Mouse (Mus musculus) frontal cortex, postnatal 14 days (tissue): ENCODE results near the gene Ric1.
A peak's percentile ranks its signal among the peaks of the same experiment; 100 is the strongest.
"Not testable (repeated sequence)": the region's sequence is repeated elsewhere in the genome, so short reads cannot be mapped to it uniquely, and the experiment has no call there.

Source experiments
- DNase-seq, 2 experiments: peaks; one replicate each; pipeline ENCODE4 v3.0.0; 2022; ENCODE audit warnings: low spot score in 2 of 2

Gene Ric1

GRCm38 (mm10) chr19:29497874-29498273, 24.2 kb upstream of the Ric1 start:
- DNase-seq: no peak

GRCm38 (mm10) chr19:29498842-29499456, 23.1 kb upstream of the Ric1 start:
- DNase-seq: no peak

- no peak for DNase-seq
Measured at GRCm38 (mm10) chr19:29500333-29500732, 21.7 kb upstream of the Ric1 start.

- no peak for DNase-seq
Measured at GRCm38 (mm10) chr19:29501106-29501505, 21.0 kb upstream of the Ric1 start.

- DNase-seq: peak; percentile 57 to 79
Measured at GRCm38 (mm10) chr19:29501507-29501906, 20.6 kb upstream of the Ric1 start.

GRCm38 (mm10) chr19:29504131-29504530, 18.0 kb upstream of the Ric1 start:
- DNase-seq: no peak

GRCm38 (mm10) chr19:29505617-29506016, 16.5 kb upstream of the Ric1 start:
- no peak for DNase-seq

GRCm38 (mm10) chr19:29508208-29508607, 13.9 kb upstream of the Ric1 start:
- DNase-seq: no peak

- DNase-seq: no peak
Measured at GRCm38 (mm10) chr19:29509857-29510256, 12.2 kb upstream of the Ric1 start.

GRCm38 (mm10) chr19:29511826-29512225, 10.3 kb upstream of the Ric1 start:
- DNase-seq: no peak

- DNase-seq: no peak
Measured at GRCm38 (mm10) chr19:29513111-29513766, 8.8 kb upstream of the Ric1 start.

- no peak for DNase-seq
Measured at GRCm38 (mm10) chr19:29514130-29514529, 8.0 kb upstream of the Ric1 start.

- no peak for DNase-seq
Measured at GRCm38 (mm10) chr19:29515386-29515785, 6.7 kb upstream of the Ric1 start.

- no peak for DNase-seq
Measured at GRCm38 (mm10) chr19:29515991-29516390, 6.1 kb upstream of the Ric1 start.

- no peak for DNase-seq
Measured at GRCm38 (mm10) chr19:29518409-29518808, 3.7 kb upstream of the Ric1 start.

GRCm38 (mm10) chr19:29518922-29519321, 3.2 kb upstream of the Ric1 start:
- DNase-seq: no peak

GRCm38 (mm10) chr19:29520996-29521560, 1.0 kb upstream of the Ric1 start:
- DNase-seq: no peak

GRCm38 (mm10) chr19:29522445-29523229, 555 bp downstream of the Ric1 start:
- peak; percentile 17 to 33 for DNase-seq

- DNase-seq: no peak
Measured at GRCm38 (mm10) chr19:29523230-29523582, 1.1 kb downstream of the Ric1 start.

GRCm38 (mm10) chr19:29523701-29524100, 1.6 kb downstream of the Ric1 start:
- DNase-seq: no peak

- no peak for DNase-seq
Measured at GRCm38 (mm10) chr19:29524614-29525013, 2.5 kb downstream of the Ric1 start.

GRCm38 (mm10) chr19:29525588-29525987, 3.5 kb downstream of the Ric1 start:
- not testable (repeated sequence) for DNase-seq

- no peak for DNase-seq
Measured at GRCm38 (mm10) chr19:29526837-29527236, 4.8 kb downstream of the Ric1 start.
